ENCODE assay signal across 24 mouse cellular contexts in genomic region chr4:150448433-150448832, GRCm38 (mm10).
DNase-seq lines count a peak whose midpoint lies in the region; ATAC-seq and TF ChIP-seq lines count a peak whose summit lies in the region.
"Had no signal": no experiment of that assay in that cellular context is flagged by ENCODE, and none has a peak within 500 bp of the region (broad histone marks: within the 10 kb centered on the region; RNA-seq: fewer than 3 reads in every experiment).

No protein-coding gene starts in this region.

- H3K4me3 ChIP-seq in hindbrain, embryonic 13.5 days = no peak overlapping the region
- no peak overlapping the region for H3K4me3 ChIP-seq in hindbrain, embryonic 12.5 days
- H3K4me3 ChIP-seq in liver, embryonic 14.5 days (ENCODE audit: insufficient read depth in 1 of 2, low read depth in 2 of 2, low read length in 2 of 2) = no peak overlapping the region
- H3K4me3 ChIP-seq in liver, embryonic 12.5 days = no peak overlapping the region
- no peak overlapping the region for H3K4me3 ChIP-seq in liver, postnatal 0 days (ENCODE audit: low read depth, low read length)
- H3K4me3 ChIP-seq: embryonic facial prominence, embryonic 10.5 days; intestine, embryonic 15.5 days; limb, embryonic 13.5 days; stomach, embryonic 15.5 days had no signal

- H3K9ac ChIP-seq in hindbrain, embryonic 13.5 days = no peak overlapping the region
- H3K9ac ChIP-seq in hindbrain, embryonic 12.5 days = no peak overlapping the region
- H3K9ac ChIP-seq in liver, embryonic 14.5 days (replicated peaks) = no peak overlapping the region
- H3K9ac ChIP-seq in liver, embryonic 12.5 days = no peak overlapping the region
- no peak overlapping the region for H3K9ac ChIP-seq in liver, postnatal 0 days (replicated peaks)
- H3K9ac ChIP-seq: forebrain, postnatal 0 days; intestine, embryonic 15.5 days; limb, embryonic 13.5 days; stomach, embryonic 15.5 days had no signal

- WGBS in hindbrain, embryonic 13.5 days = 95% methylated on average over 1 of the region's 1 CpGs
- 77% methylated on average over 1 of the region's 1 CpGs for WGBS in hindbrain, embryonic 12.5 days
- 18% methylated on average over 1 of the region's 1 CpGs for whole genome bisulfite sequencing in liver, embryonic 14.5 days (ENCODE audit: insufficient replicate concordance)
- 18% methylated on average over 1 of the region's 1 CpGs for WGBS in liver, embryonic 12.5 days (ENCODE audit: insufficient replicate concordance)
- WGBS in liver, postnatal 0 days (ENCODE audit: insufficient replicate concordance) = 45% methylated on average over 1 of the region's 1 CpGs

- H3K36me3 ChIP-seq in hindbrain, embryonic 13.5 days = no peaks in the 10 kb centered on the region
- H3K36me3 ChIP-seq in hindbrain, embryonic 12.5 days = no peaks in the 10 kb centered on the region
- H3K36me3 ChIP-seq in liver, embryonic 14.5 days (replicated peaks; ENCODE audit: control insufficient read depth, insufficient read depth, low read depth) = no peaks in the 10 kb centered on the region
- H3K36me3 ChIP-seq in liver, embryonic 12.5 days = peaks cover 1% of the 10 kb centered on the region; the same call in 1 of the 2 replicates
- no peaks in the 10 kb centered on the region for H3K36me3 ChIP-seq in liver, postnatal 0 days (replicated peaks; ENCODE audit: insufficient read depth, low read length)
- H3K36me3 ChIP-seq: intestine, embryonic 15.5 days; limb, embryonic 13.5 days; stomach, embryonic 15.5 days had no signal

- ATAC-seq in hindbrain, embryonic 13.5 days (ENCODE audit: low FRiP score) = no peak
- no peak for ATAC-seq in hindbrain, embryonic 12.5 days (ENCODE audit: low FRiP score)
- ATAC-seq in liver, embryonic 14.5 days (ENCODE audit: insufficient read depth) = peak; percentile 11; the same call in 1 of the 2 replicates
- no peak for ATAC-seq in liver, embryonic 12.5 days
- ATAC-seq in liver, postnatal 0 days = peak; percentile 31; the same call in 1 of the 2 replicates
- ATAC-seq: CD4-positive, CD25-positive, alpha-beta regulatory T cell, adult 4 months; forebrain, postnatal 0 days; intestine, embryonic 15.5 days; midbrain, embryonic 16.5 days had no signal

- H3K4me2 ChIP-seq in hindbrain, embryonic 13.5 days = no peak overlapping the region
- no peak overlapping the region for H3K4me2 ChIP-seq in hindbrain, embryonic 12.5 days (replicated peaks)
- H3K4me2 ChIP-seq in liver, embryonic 14.5 days (ENCODE audit: low read depth) = no peak overlapping the region
- H3K4me2 ChIP-seq in liver, embryonic 12.5 days = no peak overlapping the region
- no peak overlapping the region for H3K4me2 ChIP-seq in liver, postnatal 0 days (ENCODE audit: low read depth, low read length)
- H3K4me2 ChIP-seq: intestine, embryonic 15.5 days; limb, embryonic 13.5 days; stomach, embryonic 15.5 days had no signal

- H3K27ac ChIP-seq in hindbrain, embryonic 13.5 days = peak overlapping the region; percentile 32; the same call in 1 of the 2 replicates
- no peak overlapping the region for H3K27ac ChIP-seq in hindbrain, embryonic 12.5 days
- no peak overlapping the region for H3K27ac ChIP-seq in liver, embryonic 14.5 days
- H3K27ac ChIP-seq in liver, embryonic 12.5 days = no peak overlapping the region
- no peak overlapping the region for H3K27ac ChIP-seq in liver, postnatal 0 days (ENCODE audit: low read depth)
- H3K27ac ChIP-seq: embryonic facial prominence, embryonic 10.5 days; intestine, embryonic 15.5 days; limb, embryonic 13.5 days; stomach, embryonic 15.5 days had no signal

- no peak for TF ChIP-seq CTCF in liver, embryonic 14.5 days (IDR thresholded peaks at IDR 0.05; ENCODE audit: low read depth)
- no peak for TF ChIP-seq CTCF in liver, postnatal 0 days (IDR thresholded peaks at IDR 0.05; ENCODE audit: low read depth)

- TF ChIP-seq EP300 in liver, embryonic 14.5 days (IDR thresholded peaks at IDR 0.05; ENCODE audit: low read depth) = no peak
- no peak for TF ChIP-seq EP300 in liver, postnatal 0 days (IDR thresholded peaks at IDR 0.05; ENCODE audit: low read depth)

- H3K27me3 ChIP-seq in hindbrain, embryonic 13.5 days = no peaks in the 10 kb centered on the region
- no peaks in the 10 kb centered on the region for H3K27me3 ChIP-seq in hindbrain, embryonic 12.5 days
- H3K27me3 ChIP-seq in liver, embryonic 14.5 days (ENCODE audit: control insufficient read depth, insufficient read depth, low read length) = no peaks in the 10 kb centered on the region
- H3K27me3 ChIP-seq in liver, embryonic 12.5 days (replicated peaks) = no peaks in the 10 kb centered on the region
- H3K27me3 ChIP-seq in liver, postnatal 0 days (ENCODE audit: insufficient read depth, low read length) = no peaks in the 10 kb centered on the region
- H3K27me3 ChIP-seq: intestine, embryonic 15.5 days; limb, embryonic 13.5 days; stomach, embryonic 15.5 days had no signal

- H3K9me3 ChIP-seq in hindbrain, embryonic 13.5 days = no peaks in the 10 kb centered on the region
- H3K9me3 ChIP-seq in hindbrain, embryonic 12.5 days (replicated peaks) = no peaks in the 10 kb centered on the region
- no peaks in the 10 kb centered on the region for H3K9me3 ChIP-seq in liver, embryonic 14.5 days (ENCODE audit: control insufficient read depth, low read length)
- H3K9me3 ChIP-seq in liver, embryonic 12.5 days (replicated peaks) = no peaks in the 10 kb centered on the region
- H3K9me3 ChIP-seq in liver, postnatal 0 days (ENCODE audit: low read length) = no peaks in the 10 kb centered on the region
- H3K9me3 ChIP-seq: embryonic facial prominence, embryonic 10.5 days; intestine, embryonic 15.5 days; limb, embryonic 13.5 days; stomach, embryonic 15.5 days had no signal

- peak; percentile 53 for DNase-seq in heart, adult 11 months
- DNase-seq in heart, adult 18-20 months = no peak
- DNase-seq in liver, embryonic 14.5 days (ENCODE audit: low read depth in 3 of 3, low spot score in 3 of 3) = no peak
- DNase-seq in liver, postnatal 0 days = no peak
- no peak for DNase-seq in adrenal gland, postnatal 4 days (ENCODE audit: low spot score in 2 of 2)
- DNase-seq: adrenal gland, postnatal 25 days; cerebellum, adult 9-11 months; forebrain, postnatal 0 days; gastrocnemius, postnatal 25 days; kidney, adult 9 months; kidney, postnatal 14 days; lung, adult 2 months; lung, postnatal 36 days; thymus, adult 18-20 months; thymus, postnatal 36 days had no signal

- peaks cover 80% of the 10 kb centered on the region for H3K4me1 ChIP-seq in hindbrain, embryonic 13.5 days (replicated peaks)
- peaks cover 56% of the 10 kb centered on the region for H3K4me1 ChIP-seq in hindbrain, embryonic 12.5 days
- H3K4me1 ChIP-seq in liver, embryonic 14.5 days (replicated peaks; ENCODE audit: control insufficient read depth in 2 of 2, insufficient read depth in 2 of 2, low read length in 1 of 2) = peaks cover 5 to 27% of the 10 kb centered on the region in 2 experiments
- H3K4me1 ChIP-seq in liver, embryonic 12.5 days = peaks cover 79% of the 10 kb centered on the region
- H3K4me1 ChIP-seq in liver, postnatal 0 days (ENCODE audit: insufficient read depth) = peaks cover 19% of the 10 kb centered on the region; the same call in 1 of the 2 replicates

Comparison
In these comparisons a context has a peak if more than half of its experiments do, and no peak if none do; other contexts are left out.
1. ATAC-seq: peak in liver, embryonic 14.5 days (single experiment) and liver, postnatal 0 days (single experiment); none in hindbrain, embryonic 13.5 days (single experiment), hindbrain, embryonic 12.5 days (single experiment) and liver, embryonic 12.5 days (single experiment).